Mouse (Mus musculus) thymus, postnatal 0 days (tissue): ENCODE results near the gene Ddc. TPM values are rescaled to one million over a fixed set of nuclear protein-coding genes. Genes with fewer than 3 reads are reported as not detected.

ENCODE experiments used
- DNase-seq: peaks from one replicate; pipeline ENCODE4 v3.0.0-alpha.2; 2015; ENCODE audit warnings: low spot score
- polyA plus RNA-seq: library from polyadenylated mRNA; unstranded; fragments of >200 nt; fragmentation: Nextera tagmentation; extraction: Ambion mirVana; gene quantifications from 2 replicates; pipeline ENCODE4 v1.2.1, GENCODE M21; 2015

The Ddc gene
- polyA plus RNA-seq, 1 experiment from 2014 or later: 7.8 TPM

- no peak for DNase-seq
Measured at GRCm38 (mm10) chr11:11825670-11826069, 72.3 kb downstream of the Ddc start.

GRCm38 (mm10) chr11:11824970-11825635 is 72.8 kb downstream of the Ddc start:
- DNase-seq: no peak

DNA sequence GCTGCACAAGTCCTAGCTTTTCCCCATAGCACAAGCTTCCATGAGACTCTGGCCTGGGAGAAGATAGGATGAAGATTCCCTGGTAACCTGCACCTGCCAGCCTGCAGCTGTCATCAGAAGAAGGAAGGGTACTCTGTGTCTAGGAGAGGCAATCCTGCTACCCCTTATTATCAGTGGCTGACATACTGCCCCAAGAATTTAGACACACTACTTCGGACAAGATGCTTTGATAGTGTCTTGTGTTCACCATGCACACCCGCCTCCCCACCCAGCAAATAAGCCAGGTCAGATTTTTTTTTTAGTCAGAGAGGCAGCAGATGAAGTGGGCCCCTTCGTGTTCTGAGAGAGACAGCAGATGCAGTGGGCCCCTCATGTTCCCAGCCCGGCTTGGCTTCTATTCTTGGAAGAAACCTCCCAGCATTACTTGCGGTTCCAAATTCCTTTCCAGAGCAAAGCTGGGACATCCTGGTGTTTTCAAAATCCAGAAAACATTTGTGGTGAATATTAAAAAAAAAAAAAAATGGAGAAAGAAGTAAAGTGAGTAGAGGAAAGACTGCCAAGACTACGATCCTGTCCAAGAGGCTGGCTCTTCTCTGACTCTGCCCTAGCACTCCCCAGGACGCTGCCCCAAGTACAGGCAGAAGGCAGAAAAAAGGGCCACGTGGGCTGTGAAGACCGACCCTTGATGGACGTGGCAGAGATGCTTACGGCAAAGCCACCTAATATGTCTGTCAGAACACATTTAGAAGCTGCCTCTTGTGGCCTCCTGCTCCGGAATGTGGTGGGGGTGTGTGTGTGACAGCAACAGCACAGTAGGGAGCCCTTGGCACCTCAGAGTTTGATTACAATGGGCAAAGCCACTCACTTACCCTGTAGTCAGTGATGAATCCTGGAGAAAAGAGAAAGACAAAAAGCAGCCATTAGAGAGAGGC is 73.7 kb downstream of the Ddc start:
- DNase-seq: no peak

DNA sequence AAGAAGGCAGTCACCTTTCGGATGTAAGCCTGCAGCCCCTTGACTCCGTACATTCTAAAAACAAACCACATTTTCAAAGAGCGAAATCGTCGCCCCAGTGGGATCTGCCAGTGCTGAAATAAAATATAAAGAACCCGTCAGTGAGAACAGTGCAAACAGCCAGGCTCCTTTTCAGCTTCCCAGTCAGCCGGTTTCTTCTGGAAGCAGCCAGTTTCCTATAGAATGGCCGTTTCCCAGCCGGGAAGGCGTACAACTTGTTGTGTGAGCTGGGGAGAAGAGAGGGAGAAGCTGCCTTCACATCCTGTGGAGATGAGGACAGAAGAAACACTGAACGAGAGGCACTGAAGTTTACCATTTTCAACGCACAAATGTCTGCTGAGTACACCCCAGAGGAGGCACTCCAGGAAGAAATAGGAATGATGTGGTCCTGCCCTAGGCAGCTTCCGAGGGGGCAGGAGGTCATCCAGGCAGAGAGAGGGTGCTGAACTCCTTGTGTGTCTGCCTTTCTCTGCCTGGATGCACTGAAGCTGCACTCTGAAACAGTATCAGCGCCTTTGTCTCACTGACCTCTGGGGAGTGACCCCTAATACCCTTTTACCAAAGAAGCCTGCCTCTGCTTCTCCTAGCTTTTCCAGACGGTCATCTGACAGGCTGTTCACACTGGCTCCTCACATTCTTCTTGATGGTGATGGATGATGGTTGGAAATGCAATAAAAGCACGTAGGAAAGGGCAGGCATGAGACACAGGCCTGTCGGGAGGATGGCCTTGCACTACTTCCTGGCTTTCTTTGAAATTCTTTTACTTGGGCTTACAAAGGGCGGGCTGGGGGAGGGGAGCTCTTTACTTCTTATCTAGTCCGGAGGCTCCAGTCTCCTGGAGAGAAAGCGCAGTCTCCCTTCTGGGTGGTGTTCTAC is 75.5 kb downstream of the Ddc start:
- DNase-seq: no peak

DNA sequence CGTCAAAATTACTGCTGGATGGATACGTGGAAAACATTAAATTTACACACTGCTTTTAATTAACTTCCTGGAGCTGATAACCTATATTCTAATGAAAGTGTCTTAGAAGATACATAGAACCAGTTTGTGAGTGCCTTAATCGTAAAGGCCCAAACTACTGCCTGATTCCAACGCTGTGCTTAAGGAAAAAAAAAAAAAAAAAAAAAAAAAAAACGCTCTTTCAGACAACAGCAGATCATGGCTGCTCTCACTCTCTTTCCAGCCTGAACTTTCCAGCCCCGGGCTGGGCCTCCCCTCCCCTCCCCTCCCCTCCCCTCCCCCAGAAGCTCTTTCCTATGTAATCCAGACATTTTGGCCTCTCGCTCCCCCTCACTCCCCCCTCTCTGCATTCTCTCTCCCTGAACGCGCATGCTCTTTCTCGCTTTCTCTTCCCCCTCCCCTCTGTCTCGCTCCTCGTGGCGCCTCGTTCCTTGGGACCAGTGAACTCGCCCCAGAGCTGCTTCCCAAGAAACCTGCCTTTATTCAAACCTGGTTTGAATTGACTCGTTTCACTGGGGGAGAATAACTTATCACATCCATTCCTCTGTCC is 76.5 kb downstream of the Ddc start:
- DNase-seq: no peak

GRCm38 (mm10) chr11:11820737-11821136 is 77.2 kb downstream of the Ddc start:
- peak; percentile 74 for DNase-seq

- DNase-seq: peak; percentile 89
Measured at GRCm38 (mm10) chr11:11820251-11820650, 77.7 kb downstream of the Ddc start.

DNA sequence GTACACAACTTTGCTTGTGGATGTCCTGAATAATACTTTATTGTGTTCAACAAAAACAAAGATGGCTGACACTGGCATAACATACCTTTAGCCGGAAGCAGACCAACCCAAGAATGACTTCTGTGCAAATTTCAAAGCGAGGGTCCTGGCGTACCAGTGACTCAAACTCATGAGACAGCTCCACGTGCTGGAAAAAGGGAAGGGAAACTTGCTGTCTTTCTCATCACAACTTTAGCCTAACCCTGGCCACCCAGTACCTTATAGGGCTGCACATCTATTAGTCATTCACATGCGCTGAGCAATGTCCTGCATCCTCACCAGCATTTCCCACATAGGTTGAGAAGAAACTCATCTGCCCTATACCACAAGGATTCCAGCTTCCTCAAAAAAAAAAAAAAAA is 78.7 kb downstream of the Ddc start:
- no peak for DNase-seq

DNA sequence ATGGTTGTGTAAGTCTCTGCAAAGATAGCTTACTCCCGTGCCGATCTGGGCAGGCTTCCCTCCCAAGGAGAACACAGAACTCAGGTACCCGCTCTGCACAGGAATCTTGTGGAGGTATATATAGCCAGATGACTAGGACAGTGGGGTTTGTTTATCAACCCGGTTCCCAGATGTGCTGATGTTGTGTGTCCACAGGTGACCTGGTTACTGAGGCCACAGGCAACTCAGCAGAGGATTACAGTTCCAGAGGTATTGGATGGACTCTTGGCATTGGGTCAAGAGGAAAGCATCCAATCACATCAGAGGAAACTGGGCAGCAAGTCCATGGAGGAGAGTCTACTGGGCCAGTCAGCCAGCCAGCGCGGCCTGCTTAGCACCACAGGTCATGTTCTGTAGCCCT is 79.1 kb downstream of the Ddc start:
- no peak for DNase-seq

DNA sequence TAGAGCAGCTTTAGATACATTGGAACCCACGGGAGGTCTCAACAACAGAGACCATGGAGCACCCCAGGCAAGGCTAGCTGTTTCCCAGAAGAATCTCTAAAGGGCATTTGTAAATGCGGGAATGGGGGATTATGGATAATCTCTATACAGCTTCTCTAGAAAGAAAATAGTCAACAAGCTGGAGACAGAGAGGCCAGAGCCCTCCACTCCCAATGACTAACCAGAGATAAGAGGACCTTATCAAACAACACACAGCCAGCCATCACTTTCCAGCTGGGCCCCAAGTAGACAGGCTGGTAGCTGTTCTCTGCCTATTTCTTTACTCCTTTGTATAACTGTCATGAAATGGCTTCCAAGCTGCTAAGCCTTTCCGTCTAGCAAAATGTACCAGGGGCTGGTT is 82.2 kb downstream of the Ddc start:
- no peak for DNase-seq

- DNase-seq: peak; percentile 83
Measured at GRCm38 (mm10) chr11:11811906-11812480, 86.0 kb downstream of the Ddc start.

DNA sequence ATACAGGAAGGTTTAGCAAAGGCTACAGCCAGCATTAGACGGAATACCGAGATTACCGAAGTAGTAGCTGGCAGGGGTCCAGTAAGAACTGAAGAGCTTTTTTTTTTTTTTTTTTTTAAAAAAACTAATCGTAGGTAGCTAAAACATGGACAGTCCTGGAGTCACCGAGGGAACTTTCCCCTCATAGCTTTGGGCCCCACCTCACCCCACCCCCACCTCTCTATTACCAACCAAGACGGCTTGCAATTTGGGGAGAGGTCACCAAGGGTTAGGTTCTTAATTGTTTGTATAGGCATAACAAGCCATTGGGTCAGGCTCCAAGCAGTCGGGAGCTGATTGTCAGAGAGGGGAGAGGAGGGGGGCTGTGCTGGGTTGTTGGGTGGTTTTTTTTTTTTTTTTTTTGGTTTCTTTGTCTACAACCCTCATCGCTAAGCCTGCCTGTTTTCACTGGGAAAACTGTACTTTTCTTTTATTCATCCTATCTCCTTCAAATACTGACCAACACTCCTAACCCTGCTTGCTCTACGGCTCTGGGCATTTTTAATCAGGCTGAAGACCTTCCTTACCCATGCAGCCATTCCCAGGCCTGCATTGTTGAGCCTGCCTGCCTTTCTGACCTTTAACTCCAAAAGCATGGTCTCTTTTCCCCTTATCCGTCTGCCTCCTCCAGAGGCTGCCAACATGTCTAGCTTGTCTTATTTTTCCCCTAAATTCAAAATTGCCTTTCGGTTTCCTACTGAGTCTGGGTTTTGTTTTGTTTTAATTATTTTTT is 88.4 kb downstream of the Ddc start:
- peak; percentile 12 for DNase-seq

GRCm38 (mm10) chr11:11808820-11809403 is 89.0 kb downstream of the Ddc start, which contains the start of gene Fignl1:
Fignl1 (minus strand) TSS chr11:11808962.
- peak; percentile 99 for DNase-seq

DNA sequence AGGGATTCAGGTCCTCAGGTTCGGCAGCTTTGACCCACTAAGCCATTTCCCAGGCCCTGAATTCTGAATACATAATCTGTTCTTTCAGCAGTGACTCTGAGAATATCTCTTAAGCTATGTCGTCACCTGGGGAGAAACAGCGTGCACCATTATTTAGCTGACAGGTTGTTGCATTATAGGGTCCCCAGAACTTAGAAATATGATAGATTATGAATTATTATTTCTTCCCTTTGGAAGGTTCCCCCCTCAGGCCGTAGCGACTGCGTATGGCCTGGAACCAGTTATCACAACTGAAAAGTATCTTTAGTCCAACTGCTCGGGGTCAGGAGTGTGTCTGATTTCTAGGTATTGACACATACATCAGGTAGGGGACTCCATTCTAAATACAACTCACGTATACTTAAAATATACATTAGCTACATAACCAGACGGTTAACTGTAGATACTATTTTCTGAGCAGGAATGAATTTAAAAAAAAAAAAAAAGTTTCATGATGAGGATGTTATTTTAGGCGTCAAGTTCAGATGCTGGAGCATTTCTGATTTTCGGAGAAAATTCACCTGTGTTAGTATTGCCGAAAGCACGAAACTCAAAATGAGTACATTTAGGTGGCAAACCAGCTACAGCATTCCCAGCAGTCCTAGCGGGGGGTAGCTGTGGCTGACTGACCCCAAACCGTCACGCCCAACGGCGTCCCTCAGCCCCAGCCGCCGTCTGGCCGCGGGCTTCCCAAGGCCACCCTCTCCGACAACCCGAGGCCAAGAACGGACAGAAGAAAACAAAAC is 89.7 kb downstream of the Ddc start:
- no peak for DNase-seq

DNA sequence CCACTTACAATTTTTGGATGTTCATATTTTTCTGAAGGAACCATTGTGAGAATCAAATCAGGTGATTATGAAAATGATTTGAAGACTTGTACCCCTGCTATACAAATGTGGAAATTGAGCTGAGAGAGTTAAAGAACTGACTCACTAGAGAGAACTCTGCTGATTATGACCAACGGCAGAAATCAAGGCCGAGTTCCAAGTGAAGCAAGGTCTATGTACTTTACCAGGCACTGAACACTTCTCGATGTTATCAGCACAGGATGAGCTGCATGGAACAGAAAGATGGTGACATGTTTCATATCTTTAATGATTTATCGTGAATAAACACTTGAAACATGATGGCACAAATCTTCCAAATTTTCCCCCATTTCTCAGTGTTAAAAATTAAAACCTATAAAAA is 92.0 kb downstream of the Ddc start:
- no peak for DNase-seq

DNA sequence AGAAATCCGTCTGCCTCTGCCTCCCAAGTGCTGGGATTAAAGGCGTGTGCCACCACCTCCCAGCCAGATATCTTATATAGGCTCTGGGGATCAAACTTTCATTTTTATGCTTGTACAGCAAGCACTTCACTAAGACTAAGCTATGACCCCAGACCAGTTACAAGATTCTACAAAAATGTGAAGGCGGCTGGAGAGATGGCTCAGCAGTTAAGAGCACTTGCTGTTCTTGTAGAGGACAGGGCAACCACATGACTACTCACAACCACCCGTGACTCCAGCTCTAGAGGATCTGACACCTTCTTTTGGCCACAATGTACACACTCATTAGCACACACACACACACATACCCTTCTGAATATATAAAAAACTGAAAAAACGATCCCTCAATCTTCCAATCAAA is 93.5 kb downstream of the Ddc start:
- no peak for DNase-seq

DNA sequence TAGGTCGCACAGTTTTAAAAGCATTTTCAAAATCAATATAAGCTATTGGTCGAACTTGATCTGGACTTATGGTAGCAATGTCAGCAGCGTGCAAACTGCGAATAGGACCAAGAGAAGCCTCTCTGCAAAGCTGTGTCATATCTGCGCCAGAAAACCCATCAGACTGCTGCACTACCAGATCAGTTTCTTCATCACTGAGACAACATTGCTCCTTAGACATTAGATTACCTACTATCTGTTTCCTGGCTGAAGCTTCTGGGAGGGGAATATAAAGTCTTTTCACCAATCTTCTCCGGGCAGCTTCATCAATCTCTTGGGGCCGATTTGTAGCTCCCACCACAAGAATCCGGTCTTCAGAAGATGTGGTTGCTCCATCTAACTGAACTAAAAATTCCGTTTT is 96.9 kb downstream of the Ddc start:
- no peak for DNase-seq

DNA sequence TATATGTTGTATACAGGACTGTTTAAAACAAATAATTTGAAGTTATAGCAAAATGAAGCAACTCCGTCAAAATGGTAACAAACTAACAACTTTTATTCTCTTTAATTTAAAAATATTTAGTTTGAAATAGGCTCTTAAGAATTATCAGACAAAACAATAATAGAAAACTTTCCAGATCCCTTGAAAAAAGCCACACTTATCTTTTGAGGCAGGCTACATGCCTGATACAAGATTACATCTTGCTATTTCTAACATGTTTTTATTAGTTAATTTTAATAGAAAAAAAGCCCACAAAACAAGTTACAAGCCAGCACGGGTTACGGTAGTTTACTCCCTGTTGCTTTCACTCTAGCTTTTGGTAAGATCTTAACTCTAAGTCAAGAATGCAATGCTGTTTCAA is 97.6 kb downstream of the Ddc start:
- DNase-seq: no peak

- no peak for DNase-seq
Measured at GRCm38 (mm10) chr11:11798690-11799089, 99.3 kb downstream of the Ddc start.
